Mouse (Mus musculus): ENCODE results near the gene Itga5. TPM values are rescaled to one million over a fixed set of nuclear protein-coding genes. Genes with fewer than 3 reads are reported as not detected.

The Itga5 gene
- polyA plus RNA-seq, 1 experiment: 138 TPM

DNA sequence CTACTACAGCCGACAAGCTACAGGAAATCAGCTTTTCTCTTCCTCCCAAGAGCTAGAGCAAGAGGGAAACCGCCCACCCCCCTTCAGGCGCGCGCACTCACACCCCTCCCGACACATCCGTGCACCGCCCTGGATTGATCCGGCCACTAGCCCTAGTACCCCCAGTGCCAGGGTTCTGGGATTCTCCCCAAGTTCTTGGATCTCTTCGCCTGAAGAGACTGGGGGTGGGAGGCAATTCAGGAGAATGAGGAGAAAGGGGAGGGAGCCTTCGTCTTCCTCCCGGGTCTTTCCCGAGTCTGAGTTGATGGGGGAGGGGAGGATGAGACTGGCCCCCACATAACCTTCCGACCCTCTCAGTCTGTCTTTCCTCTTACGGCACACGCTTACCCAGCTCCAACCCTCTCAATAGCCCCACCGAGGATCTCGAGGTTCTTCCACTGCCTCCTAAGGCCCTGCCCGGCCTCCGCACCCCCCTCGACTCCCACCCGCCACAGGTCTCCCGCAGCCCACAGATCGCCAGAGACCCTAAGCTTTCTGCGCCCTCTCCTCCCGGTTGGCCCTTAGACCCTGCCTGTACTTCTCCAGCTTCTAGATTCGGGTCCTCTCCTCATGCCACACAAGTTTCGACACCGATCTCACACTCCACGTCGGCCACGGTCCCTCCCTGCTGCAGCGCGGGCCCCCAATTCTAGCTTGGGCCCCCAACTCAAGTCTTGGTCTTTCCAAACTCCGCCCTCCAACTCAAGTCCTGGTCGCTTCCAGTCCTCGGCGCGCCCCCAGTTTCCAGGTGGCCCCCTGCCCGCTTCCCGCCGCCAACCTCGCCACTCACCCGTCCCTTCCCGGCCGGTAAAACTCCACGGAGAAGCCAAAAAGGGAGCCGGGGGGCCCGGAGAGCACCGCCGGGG is 840 bp downstream of the Itga5 start:
- no peak for DNase-seq (ENCODE audit: low spot score)

DNA sequence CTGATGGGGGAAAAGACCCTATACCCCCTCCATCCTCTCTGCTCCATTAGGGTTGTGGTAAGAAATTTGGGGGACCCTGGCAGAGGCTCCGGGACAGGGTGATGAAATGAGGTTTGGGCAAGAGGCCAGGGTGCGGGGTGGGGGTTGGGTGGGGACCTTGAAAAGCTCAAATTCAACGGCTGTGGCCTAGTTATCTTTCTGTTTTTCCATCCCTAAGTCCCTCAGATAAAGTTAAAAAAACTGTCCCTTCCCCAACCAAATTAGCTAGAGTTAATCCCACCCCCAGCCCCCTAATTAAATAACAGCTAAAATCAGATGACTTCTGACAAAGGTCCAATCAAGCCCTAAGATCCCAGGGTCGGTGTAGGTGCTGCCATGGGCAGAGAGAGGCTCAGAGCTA is 1.8 kb downstream of the Itga5 start:
- no peak for DNase-seq (ENCODE audit: low spot score)

GRCm38 (mm10) chr15:103363809-103364208 is 2.8 kb downstream of the Itga5 start:
- no peak for DNase-seq (ENCODE audit: low spot score)

- no peak for DNase-seq (ENCODE audit: low spot score)
Measured at GRCm38 (mm10) chr15:103362950-103363349, 3.6 kb downstream of the Itga5 start.

DNA sequence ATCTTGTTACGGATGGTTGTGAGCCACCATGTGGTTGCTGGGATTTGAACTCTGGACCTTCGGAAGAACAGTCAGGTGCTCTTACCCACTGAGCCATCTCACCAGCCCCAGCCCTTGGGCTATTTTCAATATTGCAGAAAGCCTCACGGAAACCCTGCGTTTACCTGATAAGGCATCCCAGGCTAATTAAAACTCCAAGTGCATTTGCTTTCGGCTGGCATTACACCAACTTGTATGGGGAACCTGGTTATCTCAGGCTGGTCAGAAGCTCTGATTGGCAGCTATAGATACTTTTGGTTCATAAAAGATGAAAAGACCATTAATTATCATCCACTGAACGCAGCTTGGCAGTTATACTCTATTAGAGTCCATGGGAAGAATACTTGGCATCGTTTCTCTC is 4.2 kb downstream of the Itga5 start:
- no peak for DNase-seq (ENCODE audit: low spot score)

DNA sequence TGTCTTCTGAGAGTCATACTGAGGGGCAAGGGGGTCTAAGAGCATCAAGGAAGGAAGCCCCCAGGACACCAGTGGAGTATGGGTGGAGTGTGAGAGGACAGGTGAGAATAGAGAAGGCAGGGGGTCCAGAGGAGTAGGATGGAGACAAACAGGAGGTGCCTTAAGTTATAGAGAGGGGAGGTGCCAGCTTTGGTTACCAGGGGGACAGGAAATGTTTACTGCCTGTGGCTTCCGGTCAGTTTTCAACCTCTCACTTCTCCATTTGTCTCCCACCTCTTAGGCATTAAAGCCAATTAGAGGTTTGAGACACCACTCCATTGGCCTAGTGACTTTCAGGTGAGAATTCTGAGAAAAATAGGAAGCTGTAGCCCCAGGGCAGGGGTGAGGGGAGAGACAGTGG is 5.3 kb downstream of the Itga5 start:
- no peak for DNase-seq (ENCODE audit: low spot score)

GRCm38 (mm10) chr15:103359869-103360602 is 6.5 kb downstream of the Itga5 start:
- no peak for DNase-seq (ENCODE audit: low spot score)

- no peak for DNase-seq (ENCODE audit: low spot score)
Measured at GRCm38 (mm10) chr15:103359122-103359510, 7.4 kb downstream of the Itga5 start.

GRCm38 (mm10) chr15:103358278-103359121 is 8.1 kb downstream of the Itga5 start:
- no peak for DNase-seq (ENCODE audit: low spot score)

- DNase-seq (ENCODE audit: low spot score): no peak
Measured at GRCm38 (mm10) chr15:103357817-103358216, 8.7 kb downstream of the Itga5 start.

GRCm38 (mm10) chr15:103356130-103356529 is 10.4 kb downstream of the Itga5 start:
- DNase-seq (ENCODE audit: low spot score): no peak

GRCm38 (mm10) chr15:103355420-103355819 is 11.1 kb downstream of the Itga5 start:
- DNase-seq (ENCODE audit: low spot score): no peak

- DNase-seq (ENCODE audit: low spot score): no peak
Measured at GRCm38 (mm10) chr15:103354690-103355089, 11.9 kb downstream of the Itga5 start.

GRCm38 (mm10) chr15:103353511-103354256 is 12.9 kb downstream of the Itga5 start:
- no peak for DNase-seq (ENCODE audit: low spot score)

DNA sequence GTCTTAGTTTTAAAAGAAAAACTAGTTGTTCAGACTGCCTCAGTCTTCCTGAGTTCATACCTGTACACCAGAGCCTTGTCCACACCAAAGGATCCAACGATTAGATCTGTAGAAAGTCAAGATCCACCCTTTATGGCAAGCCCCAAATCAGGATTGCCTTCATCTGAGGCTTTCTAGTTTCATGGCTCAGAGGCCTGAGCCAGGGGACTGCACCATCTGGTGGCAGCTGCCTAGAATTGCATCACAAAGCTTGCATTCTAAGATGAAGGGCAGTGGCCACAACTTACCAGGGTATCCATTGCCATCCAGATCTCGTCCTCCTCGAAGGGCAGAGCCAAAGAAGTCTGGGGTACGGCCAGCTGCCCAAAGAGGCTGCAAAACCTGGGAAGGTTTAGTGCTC is 13.7 kb downstream of the Itga5 start:
- no peak for DNase-seq (ENCODE audit: low spot score)

DNA sequence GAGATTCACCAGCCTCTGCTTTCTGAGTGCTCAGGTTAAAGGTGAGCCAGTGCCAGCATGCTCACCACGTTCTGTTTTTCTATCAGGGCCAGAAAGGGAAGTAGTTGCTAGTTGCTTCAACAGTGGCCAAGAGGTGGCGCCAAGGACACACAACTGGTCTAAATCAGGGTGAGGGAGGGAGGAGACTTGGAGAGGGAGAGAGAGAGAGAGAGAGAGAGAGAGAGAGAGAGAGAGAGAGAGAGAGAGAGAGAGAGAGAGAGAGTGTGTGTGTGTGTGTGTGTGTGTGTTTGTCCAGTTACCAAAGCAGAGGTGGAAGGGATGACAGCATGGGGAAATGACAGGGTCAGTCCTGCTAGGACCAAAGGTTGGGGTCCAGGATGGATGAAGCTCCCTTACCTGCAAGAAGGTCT is 19.3 kb downstream of the Itga5 start:
- no peak for DNase-seq (ENCODE audit: low spot score)

GRCm38 (mm10) chr15:103345789-103346188 is 20.8 kb downstream of the Itga5 start:
- no peak for DNase-seq (ENCODE audit: low spot score)

GRCm38 (mm10) chr15:103343556-103343955 is 23.0 kb downstream of the Itga5 start:
- DNase-seq (ENCODE audit: low spot score): no peak

DNA sequence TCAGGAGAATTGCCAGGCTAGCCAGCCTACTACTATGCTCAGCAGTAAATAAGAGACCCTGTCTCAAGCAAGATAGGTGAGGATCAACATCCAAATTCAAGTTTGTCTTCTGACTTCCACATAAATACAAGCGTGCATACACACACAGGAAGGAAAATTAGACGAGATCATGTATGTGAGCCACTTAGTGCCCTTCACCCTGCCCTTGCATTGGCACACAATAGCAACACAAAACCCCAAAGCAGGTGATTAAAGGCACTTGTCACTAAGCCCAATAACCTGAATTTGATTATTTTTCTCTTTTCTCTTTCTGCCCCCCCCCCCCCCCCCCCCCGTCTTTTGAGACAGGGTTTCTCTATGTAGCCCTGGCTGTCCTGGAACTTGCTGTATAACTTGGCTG is 23.6 kb downstream of the Itga5 start:
- DNase-seq (ENCODE audit: low spot score): no peak

GRCm38 (mm10) chr15:103342415-103342814 is 24.1 kb downstream of the Itga5 start:
- no peak for DNase-seq (ENCODE audit: low spot score)

- DNase-seq (ENCODE audit: low spot score): no peak
Measured at GRCm38 (mm10) chr15:103341547-103341946, 25.0 kb downstream of the Itga5 start.

Data from urinary bladder, adult 2 months (tissue).